In the genomic region with DNA sequence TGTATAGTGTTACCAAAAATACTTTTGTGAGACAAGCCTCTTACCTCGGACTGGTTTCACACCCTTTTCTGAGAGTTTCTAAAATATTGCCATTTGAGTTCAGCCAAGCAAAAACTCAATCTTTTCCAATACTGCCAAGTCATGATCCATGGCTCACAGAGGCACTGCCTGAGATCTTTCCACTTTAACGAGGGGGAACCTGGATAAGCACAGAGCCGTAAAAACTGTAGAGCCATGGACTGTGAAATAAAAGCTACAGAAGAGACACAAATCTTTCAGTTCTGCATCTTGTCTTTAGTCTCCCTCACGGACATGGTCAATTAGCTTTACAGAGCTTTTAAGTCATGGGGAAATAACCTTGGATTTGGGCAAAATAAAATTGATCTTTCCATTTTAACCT, we compare ENCODE assay signal across 7 mouse cellular contexts. TPM values are rescaled to one million over a fixed set of nuclear protein-coding genes. Genes with fewer than 3 reads are reported as not detected.
A peak's percentile ranks its signal among the peaks of the same experiment; 100 is the strongest.
DNase-seq lines count a peak whose midpoint lies in the region; ATAC-seq and TF ChIP-seq lines count a peak whose summit lies in the region.

No protein-coding gene starts in this region.

- no peak for ATAC-seq in megakaryocyte, adult 5-6 weeks (ENCODE audit: poor library complexity, severe bottlenecking)
- no peak for ATAC-seq in forebrain, embryonic 11.5 days (replicated peaks; ENCODE audit: low FRiP score)
- no peak for ATAC-seq in limb, embryonic 15.5 days (ENCODE audit: insufficient number of reproducible peaks, low FRiP score, low TSS enrichment, low read depth)
- no peak for ATAC-seq in stomach, postnatal 0 days (ENCODE audit: low FRiP score, low TSS enrichment)

- H3K9ac ChIP-seq in forebrain, embryonic 11.5 days (ENCODE audit: low read length): peak overlapping the region; percentile 93
- H3K9ac ChIP-seq in limb, embryonic 15.5 days: peak overlapping the region; percentile 86; the same call in 1 of the 2 replicates
- H3K9ac ChIP-seq in stomach, postnatal 0 days (ENCODE audit: low read length): peak overlapping the region; percentile 99

- WGBS in forebrain, embryonic 11.5 days: 28% methylated on average over 4 of the region's 4 CpGs
- 31% methylated on average over 4 of the region's 4 CpGs for WGBS in limb, embryonic 15.5 days
- WGBS in stomach, postnatal 0 days: 44% methylated on average over 4 of the region's 4 CpGs

- H3K9me3 ChIP-seq in megakaryocyte, embryonic 14.5 days: no peaks in the 10 kb centered on the region
- H3K9me3 ChIP-seq in forebrain, embryonic 11.5 days (ENCODE audit: control insufficient read depth, low read length): no peaks in the 10 kb centered on the region
- no peaks in the 10 kb centered on the region for H3K9me3 ChIP-seq in limb, embryonic 15.5 days
- no peaks in the 10 kb centered on the region for H3K9me3 ChIP-seq in stomach, postnatal 0 days (ENCODE audit: control insufficient read depth, low read length)

- DNase-seq in forebrain, embryonic 11.5 days (ENCODE audit: low spot score): no peak
- DNase-seq in stomach, postnatal 0 days (ENCODE audit: low spot score): no peak
- no peak for DNase-seq in MN1 (ENCODE audit: low spot score)
- no peak for DNase-seq in adrenal gland, postnatal 14 days

- no peak for TF ChIP-seq CTCF in stomach, postnatal 0 days (IDR thresholded peaks at IDR 0.05; ENCODE audit: low read depth)

- peak overlapping the region; percentile 59 for H3K4me2 ChIP-seq in forebrain, embryonic 11.5 days (ENCODE audit: low read depth, low read length, severe bottlenecking)
- peak overlapping the region; percentile 66 for H3K4me2 ChIP-seq in limb, embryonic 15.5 days
- peak overlapping the region; percentile 81 for H3K4me2 ChIP-seq in stomach, postnatal 0 days (replicated peaks; ENCODE audit: low read depth)

- TF ChIP-seq EP300 in stomach, postnatal 0 days (optimal IDR thresholded peaks at IDR 0.05): no peak

- peak overlapping the region; percentile 92 for H3K4me3 ChIP-seq in megakaryocyte, embryonic 14.5 days (replicated peaks)
- peak overlapping the region; percentile 97 for H3K4me3 ChIP-seq in forebrain, embryonic 11.5 days (ENCODE audit: low read depth, low read length)
- H3K4me3 ChIP-seq in limb, embryonic 15.5 days: peak overlapping the region; percentile 91
- peak overlapping the region; percentile 84 for H3K4me3 ChIP-seq in stomach, postnatal 0 days (ENCODE audit: low read depth, low read length)

- H3K4me1 ChIP-seq in megakaryocyte, embryonic 14.5 days: peaks cover 58% of the 10 kb centered on the region
- peaks cover 6% of the 10 kb centered on the region; the same call in 1 of the 2 replicates for H3K4me1 ChIP-seq in forebrain, embryonic 11.5 days (replicated peaks; ENCODE audit: control insufficient read depth, insufficient read depth, low read length)
- peaks cover 40% of the 10 kb centered on the region for H3K4me1 ChIP-seq in limb, embryonic 15.5 days
- peaks cover 3% of the 10 kb centered on the region; the same call in 1 of the 2 replicates for H3K4me1 ChIP-seq in stomach, postnatal 0 days (replicated peaks; ENCODE audit: control insufficient read depth, insufficient read depth)

- H3K36me3 ChIP-seq in megakaryocyte, embryonic 14.5 days (replicated peaks; ENCODE audit: low read length): peaks cover 29% of the 10 kb centered on the region
- H3K36me3 ChIP-seq in forebrain, embryonic 11.5 days (ENCODE audit: control insufficient read depth, insufficient read depth, low read length): peaks cover 9% of the 10 kb centered on the region; the same call in 1 of the 2 replicates
- peaks cover 25% of the 10 kb centered on the region for H3K36me3 ChIP-seq in limb, embryonic 15.5 days
- peaks cover 5% of the 10 kb centered on the region for H3K36me3 ChIP-seq in stomach, postnatal 0 days (ENCODE audit: control insufficient read depth, insufficient read depth, low read length)

- H3K27me3 ChIP-seq in megakaryocyte, embryonic 14.5 days (replicated peaks): peaks cover 13% of the 10 kb centered on the region
- no peaks in the 10 kb centered on the region for H3K27me3 ChIP-seq in forebrain, embryonic 11.5 days (ENCODE audit: control insufficient read depth, insufficient read depth, low read length)
- H3K27me3 ChIP-seq in limb, embryonic 15.5 days: no peaks in the 10 kb centered on the region
- no peaks in the 10 kb centered on the region for H3K27me3 ChIP-seq in stomach, postnatal 0 days (ENCODE audit: control insufficient read depth, insufficient read depth, low read length)

- H3K27ac ChIP-seq in forebrain, embryonic 11.5 days (ENCODE audit: low read depth, low read length): no peak overlapping the region
- peak overlapping the region; percentile 92; the same call in 1 of the 2 replicates for H3K27ac ChIP-seq in limb, embryonic 15.5 days
- H3K27ac ChIP-seq in stomach, postnatal 0 days (replicated peaks): peak overlapping the region; percentile 96

RNA-seq across cellular contexts. Expression of a gene that starts 1.1 kb away (rescaled TPM):
- polyA plus RNA-seq in megakaryocyte, embryonic 14.5 days (2012; ENCODE audit: insufficient read depth, low replicate concordance): 17.8 and 28.5 TPM in 2 replicates
- 255 and 299 TPM in 2 replicates for total RNA-seq in megakaryocyte, adult 5-6 weeks (2015)
- total RNA-seq in megakaryocyte, adult 5-6 weeks (2017): 203 and 252 TPM in 2 replicates
- polyA plus RNA-seq in forebrain, embryonic 11.5 days (2014; fragmentation: Nextera tagmentation; extraction: Ambion mirVana): 673 and 736 TPM in 2 replicates
- polyA plus RNA-seq in limb, embryonic 15.5 days (2015; fragmentation: Nextera tagmentation; extraction: Ambion mirVana): 473 and 511 TPM in 2 replicates
- 448 and 455 TPM in 2 replicates for polyA plus RNA-seq in stomach, postnatal 0 days (2015; fragmentation: Nextera tagmentation; extraction: Ambion mirVana)
- total RNA-seq in adrenal gland, postnatal 14 days (2021): 334 and 370 TPM in 2 replicates

RNA-seq across cellular contexts. Expression of a gene that starts 37.6 kb away (rescaled TPM):
- 4.4 and 8.2 TPM in 2 replicates for polyA plus RNA-seq in megakaryocyte, embryonic 14.5 days (2012; ENCODE audit: insufficient read depth, low replicate concordance)
- 61.6 and 69.6 TPM in 2 replicates for total RNA-seq in megakaryocyte, adult 5-6 weeks (2015)
- 77.3 and 80.9 TPM in 2 replicates for total RNA-seq in megakaryocyte, adult 5-6 weeks (2017)
- 69.1 and 81.1 TPM in 2 replicates for polyA plus RNA-seq in forebrain, embryonic 11.5 days (2014; fragmentation: Nextera tagmentation; extraction: Ambion mirVana)
- 24.0 and 30.4 TPM in 2 replicates for polyA plus RNA-seq in limb, embryonic 15.5 days (2015; fragmentation: Nextera tagmentation; extraction: Ambion mirVana)
- polyA plus RNA-seq in stomach, postnatal 0 days (2015; fragmentation: Nextera tagmentation; extraction: Ambion mirVana): 15.6 and 18.5 TPM in 2 replicates
- 98.3 and 98.5 TPM in 2 replicates for total RNA-seq in adrenal gland, postnatal 14 days (2021)

RNA-seq across cellular contexts. Expression of a gene that starts 51.1 kb away (rescaled TPM):
- 0.22 TPM in 1 of 2 replicates, not detected in the other for polyA plus RNA-seq in megakaryocyte, embryonic 14.5 days (2012; ENCODE audit: insufficient read depth, low replicate concordance)
- not detected in 2 replicates for total RNA-seq in megakaryocyte, adult 5-6 weeks (2015)
- total RNA-seq in megakaryocyte, adult 5-6 weeks (2017): not detected in 2 replicates
- polyA plus RNA-seq in forebrain, embryonic 11.5 days (2014; fragmentation: Nextera tagmentation; extraction: Ambion mirVana): 4.7 and 5.0 TPM in 2 replicates
- polyA plus RNA-seq in limb, embryonic 15.5 days (2015; fragmentation: Nextera tagmentation; extraction: Ambion mirVana): 13.1 and 16.1 TPM in 2 replicates
- 12.5 and 14.4 TPM in 2 replicates for polyA plus RNA-seq in stomach, postnatal 0 days (2015; fragmentation: Nextera tagmentation; extraction: Ambion mirVana)
- total RNA-seq in adrenal gland, postnatal 14 days (2021): 0.60 TPM in 1 of 2 replicates, not detected in the other

Comparison
In these comparisons a context has a peak if more than half of its experiments do, and no peak if none do; other contexts are left out.
1. RNA of a gene that starts 1.1 kb away (polyA plus RNA-seq): 673 to 736 TPM in forebrain, embryonic 11.5 days, 473 to 511 TPM in limb, embryonic 15.5 days and 448 to 455 TPM in stomach, postnatal 0 days; 17.8 to 28.5 TPM in megakaryocyte, embryonic 14.5 days; every median in the first group is over 10 times any median in the second.
2. Peak in every context shown above with its lines, with median percentiles within 50 percentile points of each other: H3K4me3 ChIP-seq, H3K4me2 ChIP-seq and H3K9ac ChIP-seq.